Mouse (Mus musculus): ENCODE data around the gene Rilpl1.
"Not testable (repeated sequence)": the region's sequence is repeated elsewhere in the genome, so short reads cannot be mapped to it uniquely, and the experiment has no call there.

Gene Rilpl1

GRCm38 (mm10) chr5:124493455-124493854 lies 37.7 kb downstream of the Rilpl1 start:
- in situ Hi-C loops (cut with MboI), result loop anchor here (10.0 kb wide), 1 partner anchor 59 kb away; the partner anchor contains the start of gene Kmt5a

DNA sequence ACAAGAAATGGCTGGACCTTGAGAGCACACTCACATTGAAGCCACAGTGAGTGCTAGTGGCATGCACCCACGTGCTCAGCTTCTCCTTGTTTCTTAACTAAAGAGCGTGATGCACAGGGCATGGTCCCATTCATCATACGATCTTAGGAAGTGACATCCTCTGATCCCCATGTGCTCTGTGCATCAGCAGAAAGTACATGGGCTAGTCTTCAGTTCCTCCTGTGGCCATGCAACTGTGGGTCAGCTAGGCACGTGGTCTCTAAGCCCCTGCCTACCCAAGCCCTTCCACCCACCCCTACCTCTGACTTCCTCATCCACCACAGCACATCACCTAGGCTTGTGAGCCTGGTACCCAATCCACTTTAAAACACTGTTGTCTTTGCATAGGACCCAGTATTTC lies 38.6 kb downstream of the Rilpl1 start:
- in situ Hi-C loops (cut with MboI), result loop anchor here (10.0 kb wide), 1 partner anchor 58 kb away; the partner anchor contains the start of gene Kmt5a

- in situ Hi-C loops (cut with MboI), result loop anchor here (10.0 kb wide), 1 partner anchor 57 kb away; the partner anchor contains the start of gene Kmt5a
Observed at GRCm38 (mm10) chr5:124491732-124492131, 39.5 kb downstream of the Rilpl1 start.

GRCm38 (mm10) chr5:124488885-124489284 lies 42.3 kb downstream of the Rilpl1 start:
- in situ Hi-C loops (cut with MboI), result loop anchor here (10.0 kb wide), 1 partner anchor 46 kb away; the partner anchor contains the start of gene Rilpl1

GRCm38 (mm10) chr5:124485654-124486053 lies 45.5 kb downstream of the Rilpl1 start:
- in situ Hi-C loops (cut with MboI), result loop anchor here (10.0 kb wide), 1 partner anchor 49 kb away; the partner anchor contains the start of gene Rilpl1

DNA sequence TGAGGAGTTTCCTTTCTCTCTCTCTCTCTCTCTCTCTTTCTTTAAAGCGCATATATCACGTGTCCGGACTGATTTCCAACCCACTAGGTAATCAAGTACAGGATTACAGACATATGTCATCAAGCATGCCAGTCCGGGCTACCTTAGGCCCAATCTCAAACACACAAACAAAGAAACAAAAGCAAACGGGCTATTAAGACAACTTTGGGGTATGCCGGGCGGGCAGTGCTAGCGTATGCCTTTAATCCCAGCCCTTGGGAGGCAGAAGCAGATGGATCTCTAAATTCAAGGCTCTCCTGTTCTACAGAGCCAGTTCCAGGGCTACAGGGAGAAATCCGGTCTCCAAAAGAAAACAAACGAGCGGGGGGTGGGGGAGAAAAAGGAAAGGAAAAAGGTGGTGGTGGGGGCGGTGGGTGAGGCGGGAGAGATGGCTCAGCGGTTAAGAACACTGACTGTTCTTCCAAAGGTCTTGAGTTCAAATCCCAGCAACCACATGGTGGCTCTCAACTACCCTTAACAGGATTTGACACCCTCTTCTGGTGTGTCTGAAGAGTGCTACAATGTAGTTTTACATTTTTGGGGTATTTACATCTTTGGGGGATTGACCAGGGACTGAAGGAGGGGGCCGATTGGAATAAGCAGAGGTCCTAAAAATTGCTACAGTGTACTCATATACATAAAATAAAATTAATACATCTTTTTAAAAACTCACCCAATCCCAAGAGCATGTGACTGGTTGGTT lies 47.4 kb downstream of the Rilpl1 start:
- in situ Hi-C loops (cut with MboI), result loop anchor here (10.0 kb wide), 1 partner anchor 51 kb away; the partner anchor contains the start of gene Rilpl1

- in situ Hi-C loops (cut with MboI), result loop anchor here (10.0 kb wide), 1 partner anchor 52 kb away; the partner anchor contains the start of gene Rilpl1
Observed at GRCm38 (mm10) chr5:124482966-124483654, 48.1 kb downstream of the Rilpl1 start, which contains the start of gene Snrnp35. Gene Snrnp35, plus strand, starts transcription at chr5:124483134.

DNA sequence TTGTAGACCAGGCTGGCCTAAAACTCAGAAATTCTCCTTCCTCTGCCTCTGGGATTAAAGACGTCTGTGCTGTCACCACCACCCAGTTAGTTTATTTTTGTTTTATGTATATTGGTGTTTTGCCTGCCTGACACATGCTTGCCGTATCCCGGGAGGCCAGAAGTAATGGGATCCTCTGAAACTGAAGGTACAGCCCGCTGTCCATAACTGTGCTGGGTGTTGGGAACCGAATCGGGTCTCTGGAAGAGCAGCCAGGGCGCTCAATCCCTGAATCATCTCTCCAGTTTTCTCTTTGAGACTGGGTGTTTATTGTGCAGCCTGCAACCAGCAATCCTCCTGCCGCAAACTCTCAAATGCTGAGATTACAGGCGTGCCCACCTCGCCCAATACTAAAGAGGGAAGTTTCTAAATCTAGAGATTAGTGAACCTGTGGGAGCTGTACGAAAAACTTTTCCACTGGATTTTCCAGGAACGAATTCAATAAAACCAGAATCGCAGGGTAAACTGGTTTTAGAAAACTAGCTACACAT lies 48.7 kb downstream of the Rilpl1 start:
- in situ Hi-C loops (cut with MboI), result loop anchor here (10.0 kb wide), 1 partner anchor 52 kb away; the partner anchor contains the start of gene Rilpl1

GRCm38 (mm10) chr5:124481714-124482113 lies 49.5 kb downstream of the Rilpl1 start:
- in situ Hi-C loops (cut with MboI), result loop anchor here (10.0 kb wide), 1 partner anchor 53 kb away; the partner anchor contains the start of gene Rilpl1

- in situ Hi-C loops (cut with MboI), result loop anchor here (10.0 kb wide), 1 partner anchor 55 kb away; the partner anchor contains the start of gene Rilpl1
Observed at GRCm38 (mm10) chr5:124480119-124480518, 51.1 kb downstream of the Rilpl1 start.

DNA sequence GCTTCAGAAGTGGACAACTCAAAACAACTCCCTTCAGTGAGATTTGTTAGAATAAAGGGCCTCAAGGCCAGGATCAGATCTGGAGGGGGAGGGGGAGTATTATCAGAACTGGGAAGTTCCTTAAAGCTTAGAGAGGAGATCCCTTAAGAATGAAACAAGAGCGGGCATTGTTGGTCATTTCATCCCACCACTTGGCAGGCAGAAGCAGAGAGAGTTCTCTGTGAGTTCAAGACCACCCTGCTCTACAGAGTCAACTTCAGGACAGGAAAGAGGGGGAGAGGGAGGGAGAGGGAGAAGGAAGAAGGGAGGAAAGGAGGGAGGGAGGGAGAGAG lies 52.4 kb downstream of the Rilpl1 start:
- in situ Hi-C loops (cut with MboI), result no loop called here

DNA sequence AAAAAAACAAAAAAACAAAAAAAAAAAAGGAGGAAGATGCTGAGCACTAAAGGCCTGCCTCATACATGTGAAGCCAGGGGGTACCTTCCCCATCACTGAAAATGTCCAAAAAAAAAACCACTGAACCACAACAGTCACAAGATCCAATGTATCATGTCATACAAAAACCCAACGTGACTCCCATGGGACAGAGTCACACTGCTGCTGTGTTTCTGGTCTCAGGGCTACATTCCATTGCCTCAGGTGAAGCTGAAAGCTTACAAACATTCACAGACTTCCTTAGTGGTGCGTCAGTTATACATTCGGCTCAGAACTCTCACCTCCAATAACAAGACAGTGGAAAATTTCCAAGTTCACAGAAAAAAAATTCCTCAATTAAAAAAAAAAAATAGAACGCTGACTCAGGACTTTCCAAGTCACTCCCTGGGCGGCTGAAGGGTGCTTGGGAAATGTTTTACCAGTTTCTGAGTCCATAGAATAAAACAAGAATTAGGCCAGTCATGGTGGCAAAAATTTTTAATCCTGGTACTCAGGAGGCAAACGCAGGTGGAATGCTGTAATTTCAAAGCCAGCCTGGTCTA lies 60.5 kb downstream of the Rilpl1 start:
- in situ Hi-C loops (cut with MboI), result no loop called here

GRCm38 (mm10) chr5:124469486-124469885 lies 61.7 kb downstream of the Rilpl1 start:
- in situ Hi-C loops (cut with MboI), result no loop called here

DNA sequence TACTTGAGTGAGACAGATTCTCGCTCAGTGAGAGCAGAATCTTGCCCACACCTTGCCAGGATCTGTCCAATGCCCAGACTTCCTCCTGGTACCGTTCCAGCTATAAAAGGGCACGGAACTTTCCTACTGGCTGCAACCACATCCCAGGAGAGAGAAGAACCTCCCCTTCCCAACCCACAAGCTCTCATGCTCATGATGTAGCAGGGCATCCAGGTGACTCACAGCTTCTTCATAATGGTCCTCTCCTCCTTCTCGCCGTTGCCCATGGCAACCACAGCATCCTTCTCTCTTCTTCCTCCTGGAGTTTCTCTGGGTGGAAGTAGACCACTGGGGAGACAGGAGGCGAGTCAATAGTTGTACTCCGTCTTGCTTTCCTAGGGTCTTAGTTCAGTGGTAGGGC lies 62.8 kb downstream of the Rilpl1 start:
- in situ Hi-C loops (cut with MboI), result no loop called here

- in situ Hi-C loops (cut with MboI), result no loop called here
Observed at GRCm38 (mm10) chr5:124467766-124468165, 63.4 kb downstream of the Rilpl1 start.

- in situ Hi-C loops (cut with MboI), result no loop called here
Observed at GRCm38 (mm10) chr5:124464905-124465304, 66.3 kb downstream of the Rilpl1 start.

DNA sequence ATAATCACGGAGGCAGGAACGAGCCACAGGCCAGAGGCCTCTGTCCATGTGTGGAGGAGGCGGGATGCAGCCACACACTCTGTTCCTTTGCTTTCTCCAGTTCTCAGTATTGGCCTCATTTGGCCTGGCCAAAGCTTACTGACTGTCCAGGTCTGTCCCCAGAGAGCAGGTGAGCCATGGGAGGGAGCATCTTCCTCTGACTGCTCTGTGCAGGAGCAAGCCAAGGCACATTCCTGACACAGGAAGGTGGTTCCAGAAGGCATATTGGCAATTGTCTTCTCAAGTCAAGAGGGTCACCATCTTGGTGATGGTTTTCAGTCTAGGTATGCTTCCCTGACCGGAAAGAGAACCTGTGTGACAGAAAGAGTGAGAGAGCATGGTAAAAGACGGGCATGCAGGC lies 67.7 kb downstream of the Rilpl1 start:
- in situ Hi-C loops (cut with MboI), result no loop called here

- in situ Hi-C loops (cut with MboI), result no loop called here
Observed at GRCm38 (mm10) chr5:124462297-124463025, 68.7 kb downstream of the Rilpl1 start.

DNA sequence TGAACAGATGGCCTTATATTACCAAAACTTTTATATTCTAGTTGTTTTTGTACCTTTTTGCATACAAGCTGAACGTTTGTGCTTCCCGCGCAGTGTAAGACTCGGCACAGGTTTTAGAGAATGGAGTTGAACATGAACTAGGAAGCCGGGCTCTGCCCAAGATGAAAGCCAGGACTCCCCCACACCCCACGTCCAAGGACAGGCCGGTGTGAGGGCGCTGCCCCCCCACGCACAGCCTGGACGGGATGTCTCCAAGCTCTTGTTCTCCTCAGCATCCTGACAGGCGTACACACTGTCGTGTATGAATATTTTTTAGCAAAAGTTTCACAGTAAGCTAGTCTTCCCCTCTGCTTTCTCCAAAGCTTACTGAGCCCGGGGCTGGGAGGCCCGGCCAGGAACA lies 70.3 kb downstream of the Rilpl1 start:
- in situ Hi-C loops (cut with MboI), result not testable (repeated sequence)

DNA sequence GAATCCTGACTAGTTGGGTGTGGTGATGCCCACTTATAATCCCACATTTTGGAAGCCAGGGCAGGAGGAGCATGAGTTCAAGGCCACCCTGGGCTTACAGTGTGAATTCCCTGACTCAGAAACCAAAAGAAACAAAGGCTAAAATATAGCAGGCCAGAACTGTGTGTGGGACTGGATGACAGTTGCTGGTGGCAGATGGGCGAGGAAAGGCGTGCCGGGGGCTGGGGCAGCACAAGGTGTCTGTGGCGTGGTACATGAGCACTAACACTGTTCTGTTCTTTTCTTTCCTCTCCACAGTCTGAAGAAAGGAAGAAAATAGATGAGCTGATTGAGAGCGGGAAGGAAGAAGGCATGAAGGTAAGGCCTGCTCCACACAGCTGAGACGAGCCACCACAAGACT lies 74.4 kb downstream of the Rilpl1 start:
- in situ Hi-C loops (cut with MboI), result no loop called here

GRCm38 (mm10) chr5:124454082-124454419 lies 77.1 kb downstream of the Rilpl1 start:
- in situ Hi-C loops (cut with MboI), result no loop called here

Measured in mature B cell (primary cell).